Mouse (Mus musculus): ENCODE results near the gene Rcc1l.

- TF ChIP-seq POLR2A (IDR thresholded peaks at IDR 0.05; ENCODE audit: low read depth, low read length) (no peak), CTCF (IDR thresholded peaks at IDR 0.05; ENCODE audit: borderline replicate concordance, insufficient read depth, low read length) (no peak)
These were observed 11.9 kb downstream of the Rcc1l start for GRCm38 (mm10) chr5:134164688-134165087.
